Mouse (Mus musculus) lung, embryonic 15.5 days (tissue): ENCODE data around the gene Dynll2. TPM values are rescaled to one million over a fixed set of nuclear protein-coding genes. Genes with fewer than 3 reads are reported as not detected.

ENCODE experiments used
- ATAC-seq: fragments of 200-750 bp; cut with Nextera tagmentation; 2 replicates; pipeline ENCODE4 v1.8.0; 2017; ENCODE audit warnings: moderate number of reproducible peaks, borderline replicate concordance; ENCODE audit not compliant: low FRiP score, low TSS enrichment; ENCODE audit errors: extremely low read depth
- H3K27ac ChIP-seq: fragments of 300-500 bp; sonication (generic); 2 replicates; pipeline ENCODE4 v1.5.1; 2015; ENCODE audit warnings: moderate library complexity, mild to moderate bottlenecking, inconsistent platforms
- H3K27me3 ChIP-seq: fragments of 300-500 bp; sonication (generic); 2 replicates; pipeline ENCODE4 v1.6.1; 2015; ENCODE audit warnings: inconsistent platforms
- H3K36me3 ChIP-seq: fragments of 300-500 bp; sonication (generic); 2 replicates; pipeline ENCODE4 v1.6.1; 2015; ENCODE audit warnings: inconsistent platforms
- H3K4me1 ChIP-seq: fragments of 300-500 bp; sonication (generic); 2 replicates; pipeline ENCODE4 v1.6.1; 2015; ENCODE audit warnings: inconsistent platforms
- H3K4me2 ChIP-seq: fragments of 300-500 bp; sonication (generic); 2 replicates; pipeline ENCODE4 v1.6.1; 2015; ENCODE audit warnings: inconsistent platforms, mild to moderate bottlenecking, moderate library complexity
- H3K4me3 ChIP-seq: fragments of 300-500 bp; sonication (generic); 2 replicates; pipeline ENCODE4 v1.5.1; 2015; ENCODE audit warnings: mild to moderate bottlenecking, inconsistent platforms
- H3K9ac ChIP-seq: fragments of 300-500 bp; sonication (generic); 2 replicates; pipeline ENCODE4 v1.6.1; 2015; ENCODE audit warnings: inconsistent platforms
- H3K9me3 ChIP-seq: fragments of 300-500 bp; sonication (generic); 2 replicates; pipeline ENCODE4 v1.6.1; 2016; ENCODE audit warnings: inconsistent platforms
- WGBS: fragments of 180-500 bp; shearing (Covaris S2); methylation state at CpG from one replicate; pipeline ENCODE4 v1.1.7; 2015; 5-methylcytosine and 5-hydroxymethylcytosine counted together
- polyA plus RNA-seq: library from polyadenylated mRNA; unstranded; fragments of >200 nt; fragmentation: Nextera tagmentation; extraction: Ambion mirVana; gene quantifications from 2 replicates; pipeline ENCODE4 v1.2.1, GENCODE M21; 2015

Dynll2 gene
- 26.1 and 27.6 TPM in 2 replicates for polyA plus RNA-seq

DNA sequence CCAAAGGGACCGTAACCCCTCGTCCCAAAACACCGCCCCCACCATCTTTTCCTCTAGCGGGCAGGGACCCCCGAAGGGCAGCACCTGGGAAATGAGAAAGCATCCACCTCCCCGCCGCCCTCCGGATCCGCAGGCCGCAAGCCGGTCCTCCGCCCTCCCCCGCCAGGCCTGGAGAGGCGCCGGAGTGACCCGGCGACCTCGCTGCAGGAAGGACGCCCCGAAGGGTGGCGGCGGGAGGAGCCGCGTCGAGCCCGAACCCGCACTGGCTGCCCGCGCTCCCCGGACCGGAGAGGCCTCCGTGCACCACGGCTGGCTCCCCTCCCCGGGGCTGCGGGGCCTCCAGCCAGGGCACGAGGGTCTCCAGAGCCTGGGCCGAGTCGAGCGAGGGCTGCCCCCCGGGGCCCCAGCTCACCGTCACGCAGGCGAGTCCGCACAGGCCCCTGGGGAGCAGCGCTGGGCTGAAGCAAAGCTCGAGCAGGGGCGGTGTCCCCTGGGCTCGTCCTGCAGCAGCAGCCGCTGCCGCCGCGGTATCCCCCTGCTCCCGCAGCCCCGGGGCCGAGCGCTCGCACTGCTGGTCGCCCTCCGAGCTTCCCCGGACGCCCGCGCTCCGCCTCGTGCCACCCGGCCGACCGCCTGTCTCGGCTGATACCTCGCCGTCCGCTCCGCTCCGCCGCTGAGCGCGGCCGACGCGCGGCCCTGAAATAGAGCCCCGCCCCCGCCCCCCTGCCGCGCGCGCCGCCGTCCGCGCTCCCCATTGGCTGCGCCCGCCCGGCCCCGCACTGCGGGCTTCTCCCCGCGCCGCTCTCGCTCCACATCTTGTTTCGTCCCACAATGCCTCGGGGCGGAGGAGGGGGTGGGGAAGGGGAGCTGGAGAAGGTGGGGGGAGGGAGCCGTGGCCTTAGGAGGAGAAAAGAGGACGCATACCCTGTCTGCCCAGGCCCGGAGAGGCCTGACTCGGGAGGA lies at the start of gene Dynll2:
Dynll2 (minus strand) TSS at position 703 of the 963 bp plus-strand sequence.
- under 1% methylated on average over 88 of the region's 107 CpGs for WGBS
- peaks cover 32% of the 10 kb centered on the region for H3K4me1 ChIP-seq
- H3K4me2 ChIP-seq: peak within 1 kb of the TSS; percentile 69
- no peaks in the 10 kb centered on the region for H3K27me3 ChIP-seq
- no peaks in the 10 kb centered on the region for H3K9me3 ChIP-seq
- ATAC-seq: peak; percentile 96
- peak within 1 kb of the TSS; percentile 87 for H3K4me3 ChIP-seq
- peak within 1 kb of the TSS; percentile 94 for H3K27ac ChIP-seq
- peaks cover 17% of the 10 kb centered on the region for H3K36me3 ChIP-seq
- peak within 1 kb of the TSS; percentile 90 for H3K9ac ChIP-seq

DNA sequence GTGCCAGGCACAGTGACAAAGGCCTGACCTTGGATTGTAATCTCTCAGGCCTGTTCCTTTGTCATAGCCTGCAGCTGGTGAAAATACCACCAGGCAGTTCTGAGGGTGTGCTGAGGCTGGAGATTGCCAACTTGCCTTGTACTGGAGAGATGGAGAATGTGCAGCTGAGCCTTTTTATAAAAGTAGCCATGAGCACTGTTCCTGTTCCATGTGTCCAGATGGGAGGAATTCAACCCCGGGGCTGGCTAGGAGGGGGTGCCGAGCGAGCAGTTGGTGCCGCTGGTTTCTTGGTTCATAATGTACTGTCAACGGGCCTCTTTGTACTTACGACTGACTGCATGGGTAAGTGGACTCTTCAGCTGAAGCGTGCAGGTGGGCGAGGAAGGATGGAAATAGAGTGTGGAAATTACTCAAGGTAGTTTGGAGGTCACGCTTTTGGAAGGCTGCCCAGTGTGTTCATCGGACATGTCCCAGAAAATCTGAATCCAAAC lies 49.5 kb upstream of the Dynll2 start:
- ATAC-seq: no peak
- 58% methylated on average over 10 of the region's 10 CpGs for WGBS
- Histone ChIP-seq H3K4me2 (no peak overlapping the region), H3K4me3 (no peak overlapping the region), H3K4me1 (0 out of 2 replicates have a peak, but pooled peaks cover 3% of the 10 kb centered on the region), H3K27ac (no peak overlapping the region), H3K36me3 (no peaks in the 10 kb centered on the region), H3K27me3 (no peaks in the 10 kb centered on the region), H3K9ac (no peak overlapping the region), H3K9me3 (no peaks in the 10 kb centered on the region)

DNA sequence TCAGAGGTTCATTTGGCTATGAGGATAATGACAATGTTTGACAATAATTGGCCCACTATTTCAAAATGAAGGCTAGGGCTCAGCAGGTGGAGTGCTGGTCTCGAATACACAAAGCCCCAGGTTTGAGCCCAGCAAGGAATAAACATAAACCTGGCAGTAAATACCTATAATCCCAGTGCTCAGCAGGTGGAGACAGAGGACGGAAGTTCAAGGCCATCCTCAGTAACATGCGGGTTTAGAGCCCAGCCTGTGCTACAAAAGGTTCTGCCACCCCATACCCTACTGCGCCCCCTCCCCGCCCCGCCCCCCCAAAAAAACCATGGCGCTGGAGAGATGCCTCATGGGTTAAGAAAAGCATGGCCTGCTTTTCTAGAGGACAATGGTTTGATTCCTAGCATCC lies 48.6 kb upstream of the Dynll2 start:
- Histone ChIP-seq H3K27me3 (no peaks in the 10 kb centered on the region), H3K36me3 (no peaks in the 10 kb centered on the region), H3K4me1 (0 out of 2 replicates have a peak, but pooled peaks cover 3% of the 10 kb centered on the region), H3K4me2 (no peak overlapping the region), H3K9me3 (no peaks in the 10 kb centered on the region), H3K27ac (no peak overlapping the region), H3K9ac (no peak overlapping the region), H3K4me3 (no peak overlapping the region)
- no peak for ATAC-seq
- 74% methylated on average over 7 of the region's 7 CpGs for WGBS

GRCm38 (mm10) chr11:88031753-88032152 lies 44.4 kb upstream of the Dynll2 start:
- no peak overlapping the region for H3K27ac ChIP-seq
- H3K36me3 ChIP-seq: no peaks in the 10 kb centered on the region
- H3K27me3 ChIP-seq: no peaks in the 10 kb centered on the region
- no peak for ATAC-seq
- H3K4me3 ChIP-seq: no peak overlapping the region
- no peak overlapping the region for H3K9ac ChIP-seq
- H3K4me2 ChIP-seq: no peak overlapping the region
- no peaks in the 10 kb centered on the region for H3K9me3 ChIP-seq
- peaks cover 3% of the 10 kb centered on the region; the same call in 1 of the 2 replicates for H3K4me1 ChIP-seq
- WGBS: 96% methylated on average over 5 of the region's 5 CpGs

- Histone ChIP-seq H3K4me3 (no peak overlapping the region), H3K4me1 (peaks cover 3% of the 10 kb centered on the region; the same call in 1 of the 2 replicates), H3K4me2 (no peak overlapping the region), H3K9me3 (no peaks in the 10 kb centered on the region), H3K9ac (no peak overlapping the region), H3K27ac (no peak overlapping the region), H3K36me3 (no peaks in the 10 kb centered on the region), H3K27me3 (no peaks in the 10 kb centered on the region)
- 37% methylated on average over 2 of the region's 2 CpGs for WGBS
- no peak for ATAC-seq
Observed at GRCm38 (mm10) chr11:88030836-88031235, 43.5 kb upstream of the Dynll2 start.

DNA sequence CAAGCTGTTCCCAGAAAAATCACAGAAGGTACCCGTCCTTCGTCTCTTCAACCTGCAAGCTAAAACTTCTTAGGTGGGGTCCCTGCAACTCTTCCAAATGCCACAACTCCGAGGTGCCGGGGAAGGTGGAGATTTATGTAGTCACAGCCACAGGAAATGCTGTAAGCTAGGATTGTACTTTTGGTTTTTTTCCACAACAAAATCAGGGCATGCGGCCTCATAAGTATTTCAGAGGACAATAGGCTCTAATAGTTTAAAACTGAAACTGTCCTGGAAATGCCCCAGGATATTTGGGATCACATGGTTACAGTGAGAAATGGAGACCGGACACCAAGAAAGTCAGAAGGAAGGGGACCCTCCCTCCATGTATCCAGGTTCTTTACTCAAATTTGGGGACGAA lies 42.9 kb upstream of the Dynll2 start:
- Histone ChIP-seq H3K4me2 (no peak overlapping the region), H3K9me3 (no peaks in the 10 kb centered on the region), H3K36me3 (no peaks in the 10 kb centered on the region), H3K27me3 (no peaks in the 10 kb centered on the region), H3K9ac (no peak overlapping the region), H3K4me1 (peaks cover 3% of the 10 kb centered on the region; the same call in 1 of the 2 replicates), H3K27ac (no peak overlapping the region), H3K4me3 (no peak overlapping the region)
- no peak for ATAC-seq
- 91% methylated on average over 7 of the region's 7 CpGs for WGBS

- Histone ChIP-seq H3K27ac (no peak overlapping the region), H3K27me3 (no peaks in the 10 kb centered on the region), H3K36me3 (no peaks in the 10 kb centered on the region), H3K9me3 (no peaks in the 10 kb centered on the region), H3K4me2 (no peak overlapping the region), H3K4me1 (peaks cover 2% of the 10 kb centered on the region; the same call in 1 of the 2 replicates), H3K4me3 (no peak overlapping the region), H3K9ac (no peak overlapping the region)
- WGBS: 24% methylated on average over 16 of the region's 16 CpGs
- no peak for ATAC-seq
Observed at GRCm38 (mm10) chr11:88028193-88028684, 40.9 kb upstream of the Dynll2 start.

DNA sequence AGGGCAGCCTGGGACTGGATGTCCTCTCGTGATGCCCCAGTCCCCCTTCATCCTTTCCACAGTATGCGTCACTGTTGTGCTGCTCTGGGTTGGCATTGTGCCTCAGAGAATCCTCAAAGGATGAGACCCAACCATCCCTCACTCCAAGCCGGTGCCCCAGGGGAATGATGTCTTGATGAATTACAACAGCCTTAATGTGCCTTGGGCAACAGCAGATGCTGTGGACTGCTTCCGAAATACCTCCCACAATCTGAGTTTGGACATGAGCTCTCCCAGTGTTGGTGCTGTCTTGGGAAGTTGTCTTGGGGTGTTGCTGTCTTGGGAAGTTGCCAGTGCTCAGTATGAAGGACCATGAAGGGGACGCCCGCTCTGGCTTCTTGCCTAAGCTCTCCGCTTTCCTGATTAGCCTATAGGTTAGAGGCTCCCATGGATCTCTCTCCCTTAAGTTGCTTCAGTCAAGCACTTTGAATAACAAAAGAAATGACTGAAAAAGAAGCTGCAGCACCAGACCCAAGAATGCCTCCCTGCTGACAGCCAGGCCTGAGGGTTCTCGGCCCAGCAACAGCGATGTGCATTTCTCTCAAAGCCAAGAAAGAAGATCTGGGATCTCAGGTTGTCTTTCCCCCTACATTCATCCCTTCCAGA lies 40.2 kb upstream of the Dynll2 start:
- Histone ChIP-seq H3K9ac (no peak overlapping the region), H3K4me2 (no peak overlapping the region), H3K4me3 (no peak overlapping the region), H3K27me3 (no peaks in the 10 kb centered on the region), H3K4me1 (no peaks in the 10 kb centered on the region; the same call in 1 of the 2 replicates), H3K9me3 (no peaks in the 10 kb centered on the region), H3K36me3 (no peaks in the 10 kb centered on the region), H3K27ac (no peak overlapping the region)
- ATAC-seq: no peak
- 68% methylated on average over 9 of the region's 9 CpGs for WGBS

GRCm38 (mm10) chr11:88023933-88024332 lies 36.6 kb upstream of the Dynll2 start:
- ATAC-seq: no peak

DNA sequence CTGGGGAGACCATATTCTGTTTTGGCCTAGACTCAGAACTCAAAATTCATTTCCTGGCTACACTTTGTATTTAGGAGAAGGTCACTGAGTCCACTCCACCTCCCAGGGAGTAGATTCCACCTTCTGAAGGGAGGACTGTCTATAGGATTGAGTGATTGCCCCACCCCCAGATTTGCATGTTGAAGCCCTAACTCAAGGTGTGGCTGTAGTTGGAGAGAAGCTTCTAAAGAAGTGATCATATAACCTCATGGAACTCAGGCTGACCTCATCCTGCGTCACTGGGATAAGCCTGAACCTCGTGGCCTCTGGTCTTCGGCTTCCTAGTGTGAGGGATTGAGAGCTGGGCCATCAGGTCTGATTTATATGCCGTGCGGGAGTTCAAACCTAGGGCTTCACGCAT lies 28.5 kb upstream of the Dynll2 start:
- Histone ChIP-seq H3K27me3 (no peaks in the 10 kb centered on the region), H3K4me3 (no peak overlapping the region), H3K4me2 (no peak overlapping the region), H3K9me3 (no peaks in the 10 kb centered on the region), H3K27ac (no peak overlapping the region), H3K9ac (no peak overlapping the region), H3K36me3 (no peaks in the 10 kb centered on the region), H3K4me1 (peaks cover 8% of the 10 kb centered on the region; the same call in 1 of the 2 replicates)
- ATAC-seq: no peak
- WGBS: 78% methylated on average over 6 of the region's 6 CpGs

More at GRCm38 (mm10) chr11:88023933-88024332, 36.6 kb upstream of the Dynll2 start:
- H3K4me3 ChIP-seq: no peak overlapping the region
- H3K4me2 ChIP-seq: no peak overlapping the region
- no peaks in the 10 kb centered on the region; the same call in 1 of the 2 replicates for H3K4me1 ChIP-seq
- no peaks in the 10 kb centered on the region for H3K9me3 ChIP-seq
- H3K36me3 ChIP-seq: no peaks in the 10 kb centered on the region
- WGBS: 50% methylated on average over 2 of the region's 2 CpGs
- H3K27ac ChIP-seq: no peak overlapping the region
- no peak overlapping the region for H3K9ac ChIP-seq
- no peaks in the 10 kb centered on the region for H3K27me3 ChIP-seq

- Histone ChIP-seq H3K9ac (no peak overlapping the region), H3K36me3 (no peaks in the 10 kb centered on the region), H3K4me1 (peaks cover 9% of the 10 kb centered on the region), H3K27ac (no peak overlapping the region), H3K27me3 (no peaks in the 10 kb centered on the region), H3K4me3 (no peak overlapping the region), H3K9me3 (no peaks in the 10 kb centered on the region), H3K4me2 (no peak overlapping the region)
- WGBS: 86% methylated on average over 11 of the region's 11 CpGs
- ATAC-seq: no peak
Observed at GRCm38 (mm10) chr11:88015161-88015560, 27.8 kb upstream of the Dynll2 start.
